Mouse (Mus musculus) liver, postnatal 0 days (tissue): Measurements from ENCODE around the gene Rai2.

Experiments
- CTCF ChIP-seq: sonication (generic); IDR thresholded peaks from 2 replicates; pipeline ENCODE4 v1.5.1; 2016; ENCODE audit warnings: antibody characterized with exemption, low read depth
- EP300 ChIP-seq: IDR thresholded peaks from 2 replicates; pipeline ENCODE4 v1.6.1; 2016; ENCODE audit warnings: antibody characterized with exemption, low read depth, mild to moderate bottlenecking

GRCm38 (mm10) chrX:161731859-161732258 is 15.0 kb downstream of the Rai2 start:
- no peak for TF ChIP-seq EP300
- no peak for TF ChIP-seq CTCF
